Mouse (Mus musculus): ENCODE measurements at regions not wholly inside any gene's neighbourhood (a gene's known extent, or its start where the extent isn't known, plus 50 kb on each side); places are given as distances from the start of the nearest gene placed in this dataset.

DNA sequence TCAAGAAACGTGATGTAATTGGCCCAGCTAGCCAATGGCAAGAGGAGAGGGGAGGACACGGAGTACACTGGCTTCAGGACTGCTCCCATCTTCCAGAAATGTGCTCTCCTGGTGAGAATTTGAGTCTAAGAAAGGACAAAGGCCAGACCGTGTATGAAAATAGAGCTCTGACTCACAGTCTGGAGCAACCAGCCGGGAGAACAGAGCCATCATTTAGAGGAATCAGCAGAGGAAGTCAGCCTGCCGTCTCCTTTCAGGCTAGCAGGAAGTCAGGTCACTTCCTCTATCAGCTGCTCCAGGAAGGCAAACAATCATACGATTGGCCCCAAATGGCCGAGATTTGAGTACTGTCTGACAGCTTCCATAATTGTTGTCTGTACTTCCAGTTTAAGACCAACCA lies 119.0 kb upstream of the Tmpo start:
- DNase-seq = no peak

- DNase-seq = peak; percentile 85 to 93
These were observed 116.8 kb upstream of the Tmpo start for GRCm38 (mm10) chr10:91297792-91298460.

DNA sequence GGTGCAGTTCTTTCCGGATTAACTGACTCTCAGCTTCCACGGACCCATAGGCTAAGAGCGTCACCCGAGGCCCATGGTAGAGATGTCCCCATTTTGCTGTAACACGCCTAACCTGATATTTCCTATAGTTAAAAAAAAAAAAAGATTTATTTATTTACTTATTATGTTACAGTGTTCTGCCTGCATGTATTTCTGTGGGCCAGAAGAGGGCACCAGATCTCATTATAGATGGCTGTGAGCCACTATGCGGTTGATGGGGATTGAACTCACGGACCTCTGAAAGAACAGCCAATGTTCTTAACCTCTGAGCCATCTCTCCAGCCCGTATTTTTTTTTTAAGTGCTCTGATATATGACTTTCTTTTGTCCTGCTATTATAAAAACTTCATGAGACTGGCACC lies 114.2 kb upstream of the Tmpo start:
- no peak for DNase-seq

GRCm38 (mm10) chr10:91293226-91293625 lies 112.1 kb upstream of the Tmpo start:
- DNase-seq = peak in 1 of 2 experiments; percentile 22

GRCm38 (mm10) chr10:91284259-91284658 lies 103.1 kb upstream of the Tmpo start:
- no peak for DNase-seq

GRCm38 (mm10) chr10:91270955-91271741 lies 90.0 kb upstream of the Tmpo start:
- DNase-seq = peak; percentile 94

DNA sequence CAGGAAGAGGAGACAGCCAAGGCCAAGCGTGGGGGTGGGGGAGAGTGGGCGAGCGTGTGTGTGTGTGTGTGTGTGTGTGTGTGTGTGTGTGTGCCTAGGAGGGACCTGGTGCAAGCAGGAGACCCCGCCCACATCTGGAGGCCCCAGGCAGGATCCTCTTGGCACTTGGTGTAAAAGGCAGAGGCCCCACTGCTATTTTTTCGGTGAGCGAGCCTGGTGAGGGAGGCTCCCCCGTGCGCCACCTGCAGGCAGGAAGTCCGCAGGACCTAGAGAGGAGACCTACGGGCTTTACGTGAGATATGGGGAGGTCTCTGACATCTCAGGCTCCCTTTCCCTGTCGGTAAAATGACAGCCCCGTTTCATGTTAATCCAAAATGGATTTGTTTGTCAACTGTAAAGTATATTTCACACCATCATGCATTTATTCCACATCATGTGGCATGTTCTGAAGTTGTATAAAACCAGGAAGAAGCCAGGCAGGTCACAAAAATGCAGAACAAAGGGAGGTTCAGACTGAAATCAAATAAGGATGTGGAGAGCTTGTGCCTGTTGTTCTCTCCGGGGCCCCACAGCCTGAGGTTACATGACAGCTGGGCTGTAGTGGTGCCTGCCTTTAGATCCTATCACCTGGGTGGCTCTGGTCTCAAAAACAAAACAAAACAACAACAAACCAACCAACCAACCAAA lies 89.3 kb upstream of the Tmpo start:
- peak; percentile 79 for DNase-seq

GRCm38 (mm10) chr10:91267886-91268285 lies 86.8 kb upstream of the Tmpo start:
- DNase-seq = no peak

DNA sequence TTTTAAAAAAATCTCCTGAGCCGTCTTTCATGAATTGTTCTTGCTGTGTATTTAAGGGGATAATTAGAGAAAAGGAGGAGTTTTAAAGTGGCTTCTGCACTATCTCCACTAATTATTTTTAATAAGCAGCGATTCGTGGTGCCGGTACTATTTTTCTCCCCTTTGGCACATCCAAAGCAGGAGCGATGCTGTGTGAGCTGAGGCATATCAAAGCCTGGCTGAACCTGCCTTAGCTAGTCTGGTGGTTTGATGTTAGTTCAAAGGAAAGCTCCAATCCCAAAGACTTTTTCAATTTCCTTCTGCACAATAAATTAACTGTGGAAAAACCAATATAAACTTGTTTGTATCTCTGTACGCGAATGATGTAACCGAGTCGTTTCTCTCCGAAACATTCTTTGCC lies 79.3 kb upstream of the Tmpo start:
- no peak for DNase-seq

- no peak for DNase-seq
These were observed 68.6 kb upstream of the Tmpo start for GRCm38 (mm10) chr10:91249681-91250195.

GRCm38 (mm10) chr10:91244297-91244696 lies 63.2 kb upstream of the Tmpo start:
- DNase-seq = peak in 1 of 2 experiments; percentile 12

DNA sequence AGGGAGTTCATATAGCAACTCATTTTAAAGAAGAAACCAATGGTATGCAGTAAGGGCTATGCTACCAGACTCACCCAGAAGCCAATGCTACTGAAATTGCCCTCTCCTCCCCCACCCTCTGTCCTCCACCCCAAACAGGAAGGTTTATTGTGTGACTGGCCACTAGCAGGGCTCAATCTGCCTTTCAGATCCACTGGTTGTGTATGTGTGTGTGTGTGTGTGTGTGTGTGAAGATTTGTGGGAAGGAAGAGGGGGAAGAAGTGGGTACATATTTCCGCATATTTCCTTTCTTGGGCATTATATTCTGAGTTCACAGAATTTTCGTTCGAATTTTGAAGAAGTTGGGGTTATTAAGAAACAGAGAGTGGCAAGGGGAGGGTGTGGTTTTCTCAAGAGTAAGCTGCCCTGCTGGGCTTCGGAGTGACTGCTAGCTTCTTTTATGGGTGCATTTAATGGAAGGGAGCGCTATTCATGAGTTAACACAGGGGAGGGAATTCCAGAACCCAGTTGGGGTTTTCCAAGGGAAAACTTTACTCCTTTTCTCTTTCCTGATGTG lies 61.5 kb upstream of the Tmpo start:
- no peak for DNase-seq

DNA sequence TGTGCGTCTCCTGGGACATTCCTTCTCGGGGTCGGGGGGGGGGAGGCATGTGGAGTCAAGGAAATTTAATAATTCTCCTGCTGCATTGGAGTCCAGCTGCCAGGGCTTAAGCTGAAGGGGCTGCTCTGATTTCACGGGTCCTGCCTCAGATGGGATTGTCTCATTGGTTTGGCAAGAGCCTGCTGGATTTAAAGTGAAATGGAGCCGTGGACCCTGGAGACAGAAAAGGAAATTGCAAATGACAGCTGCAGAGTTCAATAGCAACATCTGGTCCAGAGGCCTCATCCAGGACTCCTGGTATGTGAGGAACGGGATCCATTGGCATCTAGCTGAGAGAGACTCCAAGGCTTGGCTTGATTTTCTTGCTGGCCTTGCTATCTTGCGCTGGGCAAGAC lies 60.5 kb upstream of the Tmpo start:
- DNase-seq = peak in 1 of 2 experiments; percentile 13

- peak; percentile 52 to 53 for DNase-seq
These were observed 59.9 kb upstream of the Tmpo start for GRCm38 (mm10) chr10:91240856-91241610.

DNA sequence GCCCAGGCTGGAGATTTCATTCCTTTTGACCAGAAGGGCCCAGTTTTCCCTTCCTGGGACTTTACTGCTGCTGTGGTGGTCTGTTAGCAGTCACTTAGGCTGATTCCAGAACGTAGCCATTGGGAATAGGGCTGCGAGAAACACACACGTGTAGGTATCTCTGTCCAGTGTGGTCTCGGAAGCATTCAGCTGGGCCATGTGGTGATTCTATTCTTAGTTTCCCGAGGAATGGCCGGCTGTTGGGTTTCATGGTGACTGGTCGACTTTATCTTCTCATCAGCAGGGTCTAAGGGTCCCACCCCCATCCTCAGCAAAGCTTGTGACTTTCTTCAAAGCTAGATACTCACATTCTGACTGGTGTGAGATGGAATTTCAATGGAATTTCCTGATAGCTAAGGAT lies 59.2 kb upstream of the Tmpo start:
- no peak for DNase-seq

GRCm38 (mm10) chr10:91236844-91237243 lies 55.7 kb upstream of the Tmpo start:
- DNase-seq = peak; percentile 35 to 52

DNA sequence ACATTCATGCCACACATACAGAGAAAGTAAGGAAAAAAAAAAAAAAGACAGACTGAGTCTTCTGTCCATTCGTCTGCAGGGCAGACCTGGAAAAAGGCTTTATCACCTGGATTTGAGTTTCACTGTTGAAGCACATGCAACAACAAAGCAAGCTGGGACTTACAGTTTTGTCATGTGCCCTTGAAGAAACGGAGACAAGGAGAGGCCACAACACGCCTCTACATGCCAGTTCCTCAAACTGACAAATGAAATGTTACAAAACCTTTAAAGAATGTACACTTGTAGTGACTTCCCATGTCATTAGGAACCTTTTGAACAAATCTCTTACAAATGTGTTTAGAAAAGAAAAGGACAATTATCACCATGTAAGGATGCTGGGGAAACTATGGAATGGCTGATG lies 53.6 kb upstream of the Tmpo start:
- DNase-seq = no peak

All from cerebellum, postnatal 10 days (tissue).